In genomic region chr7:142656055-142656454, GRCm38 (mm10) we compare ENCODE assay signal across 11 mouse cellular contexts. TPM values are rescaled to one million over a fixed set of nuclear protein-coding genes. Genes with fewer than 3 reads are reported as not detected.
DNase-seq lines count a peak whose midpoint lies in the region; ATAC-seq and TF ChIP-seq lines count a peak whose summit lies in the region.
"Had no signal": no experiment of that assay in that cellular context is flagged by ENCODE, and none has a peak within 500 bp of the region (broad histone marks: within the 10 kb centered on the region; RNA-seq: fewer than 3 reads in every experiment).

No protein-coding gene starts in this region.

- peaks cover 68% of the 10 kb centered on the region for H3K4me1 ChIP-seq in hindbrain, embryonic 10.5 days (replicated peaks)
- peaks cover 5% of the 10 kb centered on the region; the same call in 1 of the 2 replicates for H3K4me1 ChIP-seq in hindbrain, embryonic 14.5 days (replicated peaks; ENCODE audit: control insufficient read depth, insufficient read depth, low read length)
- peaks cover 13% of the 10 kb centered on the region for H3K4me1 ChIP-seq in embryonic facial prominence, embryonic 12.5 days
- 0 out of 2 replicates have a peak, but pooled peaks cover 5% of the 10 kb centered on the region for H3K4me1 ChIP-seq in hindbrain, postnatal 0 days (ENCODE audit: insufficient read depth, low read length)
- H3K4me1 ChIP-seq in neural tube, embryonic 12.5 days = peaks cover 25% of the 10 kb centered on the region

- H3K36me3 ChIP-seq in hindbrain, embryonic 10.5 days = peaks cover 4% of the 10 kb centered on the region; the same call in 1 of the 2 replicates
- H3K36me3 ChIP-seq in hindbrain, embryonic 14.5 days (replicated peaks; ENCODE audit: control insufficient read depth, insufficient read depth) = no peaks in the 10 kb centered on the region
- peaks cover 31% of the 10 kb centered on the region; the same call in 1 of the 2 replicates for H3K36me3 ChIP-seq in embryonic facial prominence, embryonic 12.5 days
- H3K36me3 ChIP-seq in hindbrain, postnatal 0 days (ENCODE audit: insufficient read depth, low read length) = no peaks in the 10 kb centered on the region
- no peaks in the 10 kb centered on the region; the same call in 1 of the 2 replicates for H3K36me3 ChIP-seq in neural tube, embryonic 12.5 days

- no peak overlapping the region for H3K9ac ChIP-seq in hindbrain, embryonic 14.5 days
- H3K9ac ChIP-seq in embryonic facial prominence, embryonic 12.5 days = peak overlapping the region; percentile 25; the same call in 1 of the 2 replicates
- H3K9ac ChIP-seq in hindbrain, postnatal 0 days (replicated peaks; ENCODE audit: low read length) = no peak overlapping the region
- no peak overlapping the region for H3K9ac ChIP-seq in neural tube, embryonic 12.5 days

- H3K4me3 ChIP-seq in hindbrain, embryonic 10.5 days = peak overlapping the region; percentile 52
- H3K4me3 ChIP-seq in hindbrain, embryonic 14.5 days (replicated peaks; ENCODE audit: low read length) = no peak overlapping the region
- H3K4me3 ChIP-seq in embryonic facial prominence, embryonic 12.5 days = peak overlapping the region; percentile 62
- no peak overlapping the region for H3K4me3 ChIP-seq in hindbrain, postnatal 0 days (ENCODE audit: low read length)
- peak overlapping the region; percentile 22 for H3K4me3 ChIP-seq in neural tube, embryonic 12.5 days

- no peaks in the 10 kb centered on the region for H3K9me3 ChIP-seq in hindbrain, embryonic 10.5 days
- no peaks in the 10 kb centered on the region for H3K9me3 ChIP-seq in hindbrain, embryonic 14.5 days (ENCODE audit: control insufficient read depth, low read length)
- no peaks in the 10 kb centered on the region for H3K9me3 ChIP-seq in embryonic facial prominence, embryonic 12.5 days
- H3K9me3 ChIP-seq in hindbrain, postnatal 0 days (ENCODE audit: low read length) = no peaks in the 10 kb centered on the region
- H3K9me3 ChIP-seq in neural tube, embryonic 12.5 days = no peaks in the 10 kb centered on the region

- no peak for TF ChIP-seq CTCF in hindbrain, postnatal 0 days (IDR thresholded peaks at IDR 0.05; ENCODE audit: low read depth)

- DNase-seq in hindbrain, embryonic 10.5 days (ENCODE audit: low spot score) = no peak
- no peak for DNase-seq in hindbrain, embryonic 14.5 days (ENCODE audit: low spot score)
- DNase-seq in hindbrain, postnatal 0 days (ENCODE audit: low spot score) = no peak
- DNase-seq in spleen, postnatal 36 days (ENCODE audit: low spot score in 2 of 2) = no peak
- DNase-seq in ovary, postnatal 36 days (ENCODE audit: low spot score) = no peak
- no peak for DNase-seq in adipocyte (ENCODE audit: low spot score)
- DNase-seq: cerebellum, adult 11 months; right cerebral cortex, adult 18-20 months had no signal

- WGBS in hindbrain, embryonic 10.5 days = 25% methylated on average over 4 of the region's 4 CpGs
- 27% methylated on average over 4 of the region's 4 CpGs for WGBS in hindbrain, embryonic 14.5 days
- 33% methylated on average over 4 of the region's 4 CpGs for WGBS in embryonic facial prominence, embryonic 12.5 days
- 25% methylated on average over 4 of the region's 4 CpGs for WGBS in hindbrain, postnatal 0 days
- 32% methylated on average over 4 of the region's 4 CpGs for WGBS in neural tube, embryonic 12.5 days

- H3K27me3 ChIP-seq in hindbrain, embryonic 10.5 days (ENCODE audit: insufficient read depth, poor library complexity, severe bottlenecking) = peaks cover 98% of the 10 kb centered on the region
- peaks cover 94% of the 10 kb centered on the region for H3K27me3 ChIP-seq in hindbrain, embryonic 14.5 days (ENCODE audit: control insufficient read depth, insufficient read depth, low read length)
- peaks cover 80% of the 10 kb centered on the region for H3K27me3 ChIP-seq in embryonic facial prominence, embryonic 12.5 days
- H3K27me3 ChIP-seq in hindbrain, postnatal 0 days (ENCODE audit: insufficient read depth, low read length) = peaks cover 75% of the 10 kb centered on the region
- peaks cover 86% of the 10 kb centered on the region for H3K27me3 ChIP-seq in neural tube, embryonic 12.5 days (replicated peaks)

- ATAC-seq in hindbrain, embryonic 14.5 days (ENCODE audit: low FRiP score) = no peak
- no peak for ATAC-seq in embryonic facial prominence, embryonic 12.5 days (ENCODE audit: insufficient number of reproducible peaks, insufficient read depth, low FRiP score, low TSS enrichment)
- no peak for ATAC-seq in hindbrain, postnatal 0 days
- no peak for ATAC-seq in neural tube, embryonic 12.5 days (ENCODE audit: low FRiP score, low read depth)

- no peak overlapping the region; the same call in 1 of the 2 replicates for H3K4me2 ChIP-seq in hindbrain, embryonic 14.5 days (replicated peaks)
- H3K4me2 ChIP-seq in embryonic facial prominence, embryonic 12.5 days (replicated peaks) = peak overlapping the region; percentile 56
- peak overlapping the region; percentile 21; the same call in 1 of the 2 replicates for H3K4me2 ChIP-seq in hindbrain, postnatal 0 days (ENCODE audit: low read depth, low read length)
- peak overlapping the region; percentile 61 for H3K4me2 ChIP-seq in neural tube, embryonic 12.5 days (replicated peaks)

- H3K27ac ChIP-seq in hindbrain, embryonic 10.5 days = no peak overlapping the region
- no peak overlapping the region for H3K27ac ChIP-seq in hindbrain, embryonic 14.5 days
- H3K27ac ChIP-seq in embryonic facial prominence, embryonic 12.5 days = peak overlapping the region; percentile 95; the same call in 1 of the 2 replicates
- no peak overlapping the region for H3K27ac ChIP-seq in hindbrain, postnatal 0 days
- H3K27ac ChIP-seq in neural tube, embryonic 12.5 days = no peak overlapping the region

RNA-seq across cellular contexts. Expression of gene Igf2, which starts 10.6 kb away (rescaled TPM):
- 219 and 247 TPM in 2 replicates for polyA plus RNA-seq in hindbrain, embryonic 10.5 days (2016; fragmentation: Nextera tagmentation; extraction: Ambion mirVana)
- polyA plus RNA-seq in hindbrain, embryonic 14.5 days (2014; fragmentation: Nextera tagmentation; extraction: Ambion mirVana) = 141 and 194 TPM in 2 replicates
- 701 and 722 TPM in 2 replicates for polyA plus RNA-seq in embryonic facial prominence, embryonic 12.5 days (2016; fragmentation: Nextera tagmentation; extraction: Ambion mirVana)
- 262 and 308 TPM in 2 replicates for total RNA-seq in hindbrain, postnatal 0 days (2014; rRNA removed)
- 200 and 279 TPM in 2 replicates for polyA plus RNA-seq in hindbrain, postnatal 0 days (2015; fragmentation: Nextera tagmentation; extraction: Ambion mirVana)
- polyA plus RNA-seq in neural tube, embryonic 12.5 days (2016; fragmentation: Nextera tagmentation; extraction: Ambion mirVana) = 254 and 320 TPM in 2 replicates

RNA-seq across cellular contexts. Expression of gene Gm49394, which starts 13.7 kb away (rescaled TPM):
- not detected in 2 replicates for polyA plus RNA-seq in hindbrain, embryonic 10.5 days (2016; fragmentation: Nextera tagmentation; extraction: Ambion mirVana)
- not detected in 2 replicates for polyA plus RNA-seq in hindbrain, embryonic 14.5 days (2014; fragmentation: Nextera tagmentation; extraction: Ambion mirVana)
- 0.04 TPM in 1 of 2 replicates, not detected in the other for polyA plus RNA-seq in embryonic facial prominence, embryonic 12.5 days (2016; fragmentation: Nextera tagmentation; extraction: Ambion mirVana)
- total RNA-seq in hindbrain, postnatal 0 days (2014; rRNA removed) = 0.32 and 0.68 TPM in 2 replicates
- not detected in 2 replicates for polyA plus RNA-seq in hindbrain, postnatal 0 days (2015; fragmentation: Nextera tagmentation; extraction: Ambion mirVana)
- polyA plus RNA-seq in neural tube, embryonic 12.5 days (2016; fragmentation: Nextera tagmentation; extraction: Ambion mirVana) = not detected in 2 replicates
- total RNA-seq: heart, postnatal 10 days had no signal

Comparison
In these comparisons a context has a peak if more than half of its experiments do, and no peak if none do; other contexts are left out.
1. H3K4me3 ChIP-seq: peak in hindbrain, embryonic 10.5 days (single experiment), embryonic facial prominence, embryonic 12.5 days (single experiment) and neural tube, embryonic 12.5 days (single experiment); none in hindbrain, embryonic 14.5 days (single experiment) and hindbrain, postnatal 0 days (single experiment).